Mouse (Mus musculus): ENCODE results near the gene Rtp3.

Gene Rtp3

GRCm38 (mm10) chr9:110990204-110990603 lies at the start of gene Rtp3:
Rtp3 (minus strand) TSS chr9:110990583.
- DNase-seq = no peak

GRCm38 (mm10) chr9:111039966-111040365 lies 49.6 kb upstream of the Rtp3 start:
- no peak for DNase-seq

GRCm38 (mm10) chr9:111033717-111034116 lies 43.3 kb upstream of the Rtp3 start:
- DNase-seq = no peak

- no peak for DNase-seq
These were observed 36.4 kb upstream of the Rtp3 start for GRCm38 (mm10) chr9:111026791-111027190.

GRCm38 (mm10) chr9:111019022-111019421 lies 28.6 kb upstream of the Rtp3 start, which contains the start of gene Ltf:
Ltf (plus strand) TSS chr9:111019271.
- DNase-seq = no peak

- no peak for DNase-seq
These were observed 25.3 kb upstream of the Rtp3 start for GRCm38 (mm10) chr9:111015658-111016057.

- no peak for DNase-seq
These were observed 21.7 kb upstream of the Rtp3 start for GRCm38 (mm10) chr9:111012041-111012440.

GRCm38 (mm10) chr9:111011550-111011949 lies 21.2 kb upstream of the Rtp3 start:
- no peak for DNase-seq

- no peak for DNase-seq
These were observed 19.4 kb upstream of the Rtp3 start for GRCm38 (mm10) chr9:111009763-111010162.

GRCm38 (mm10) chr9:111006544-111006943 lies 16.2 kb upstream of the Rtp3 start:
- DNase-seq = no peak

- no peak for DNase-seq
These were observed 12.9 kb upstream of the Rtp3 start for GRCm38 (mm10) chr9:111003279-111003678.

- DNase-seq = no peak
These were observed 11.2 kb upstream of the Rtp3 start for GRCm38 (mm10) chr9:111001621-111002020.

GRCm38 (mm10) chr9:110999856-111000255 lies 9.5 kb upstream of the Rtp3 start:
- no peak for DNase-seq

- DNase-seq = no peak
These were observed 8.7 kb upstream of the Rtp3 start for GRCm38 (mm10) chr9:110999056-110999455.

GRCm38 (mm10) chr9:110997245-110997644 lies 6.9 kb upstream of the Rtp3 start:
- DNase-seq = peak; percentile 54

GRCm38 (mm10) chr9:110994716-110995172 lies 4.4 kb upstream of the Rtp3 start:
- DNase-seq = peak; percentile 70

GRCm38 (mm10) chr9:110993281-110993709 lies 2.9 kb upstream of the Rtp3 start:
- no peak for DNase-seq

- no peak for DNase-seq
These were observed 840 bp downstream of the Rtp3 start for GRCm38 (mm10) chr9:110989543-110989942.

- no peak for DNase-seq
These were observed 1.2 kb downstream of the Rtp3 start for GRCm38 (mm10) chr9:110989141-110989540.

GRCm38 (mm10) chr9:110988078-110988477 lies 2.3 kb downstream of the Rtp3 start:
- DNase-seq = no peak

GRCm38 (mm10) chr9:110987331-110987730 lies 3.1 kb downstream of the Rtp3 start:
- no peak for DNase-seq

GRCm38 (mm10) chr9:110985951-110986350 lies 4.4 kb downstream of the Rtp3 start:
- no peak for DNase-seq

- no peak for DNase-seq
These were observed 4.8 kb downstream of the Rtp3 start for GRCm38 (mm10) chr9:110985541-110985940.

- no peak for DNase-seq
These were observed 6.3 kb downstream of the Rtp3 start for GRCm38 (mm10) chr9:110984096-110984495.

GRCm38 (mm10) chr9:110982351-110982750 lies 8.0 kb downstream of the Rtp3 start:
- no peak for DNase-seq

GRCm38 (mm10) chr9:110979411-110979810 lies 11.0 kb downstream of the Rtp3 start:
- no peak for DNase-seq
